Mouse (Mus musculus): ENCODE results near the gene 2410002F23Rik. TPM values are rescaled to one million over a fixed set of nuclear protein-coding genes. Genes with fewer than 3 reads are reported as not detected.
"Not testable (repeated sequence)": the region's sequence is repeated elsewhere in the genome, so short reads cannot be mapped to it uniquely, and the experiment has no call there.

Gene 2410002F23Rik
- total RNA-seq, 2 experiments from 2014 or later = 6.1 to 8.2 TPM

GRCm38 (mm10) chr7:44246984-44247470 lies 505 bp downstream of the 2410002F23Rik start:
- TF ChIP-seq CTCF (IDR thresholded peaks at IDR 0.05) = no peak
- Histone ChIP-seq H3K27ac (peak overlapping the region; percentile 97), H3K4me3 (peak overlapping the region; percentile 94)
- intact Hi-C loops (cut with DNase I) = loop anchor here (2.0 kb wide), 1 partner anchor 16 kb away; no protein-coding TSS in a partner anchor
- DNase-seq = peak; percentile 37

GRCm38 (mm10) chr7:44247971-44248370 lies 1.4 kb downstream of the 2410002F23Rik start:
- TF ChIP-seq CTCF (IDR thresholded peaks at IDR 0.05) = no peak
- intact Hi-C loops (cut with DNase I) = loop anchor here (2.0 kb wide), 1 partner anchor 15 kb away; no protein-coding TSS in a partner anchor
- H3K27ac ChIP-seq = no peak overlapping the region
- no peak for DNase-seq
- peak overlapping the region; percentile 94; the same call in 1 of the 2 replicates for H3K4me3 ChIP-seq

DNA sequence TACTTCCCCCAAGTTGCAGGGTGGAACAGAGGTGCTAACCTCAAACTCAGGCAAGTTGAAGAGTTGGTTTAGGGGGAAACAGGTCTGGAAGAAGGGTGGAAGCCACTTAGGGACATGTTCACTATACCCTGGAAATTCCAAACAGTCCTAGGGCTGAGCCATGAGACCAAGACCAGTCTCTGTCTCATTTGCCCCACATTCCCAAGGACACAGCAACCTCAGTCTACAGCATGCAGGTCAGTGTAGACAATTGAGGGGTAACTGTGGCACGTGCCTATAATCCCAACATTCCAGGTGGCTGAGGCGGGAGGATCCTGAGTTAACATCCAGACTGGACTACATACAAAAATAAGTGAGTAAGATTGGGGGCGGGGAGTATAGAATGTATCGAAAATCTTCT lies 2.7 kb downstream of the 2410002F23Rik start:
- Histone ChIP-seq H3K27ac (no peak overlapping the region), H3K4me3 (no peak overlapping the region)
- intact Hi-C loops (cut with DNase I) = no loop called here
- no peak for TF ChIP-seq CTCF (IDR thresholded peaks at IDR 0.05)
- no peak for DNase-seq

- intact Hi-C loops (cut with DNase I); H3K4me3 ChIP-seq; H3K27ac ChIP-seq; DNase-seq: not testable (repeated sequence)
Observed at GRCm38 (mm10) chr7:44250732-44251275, 4.3 kb downstream of the 2410002F23Rik start.

GRCm38 (mm10) chr7:44253023-44253616 lies 6.6 kb downstream of the 2410002F23Rik start:
- Histone ChIP-seq H3K27ac (no peak overlapping the region), H3K4me3 (no peak overlapping the region)
- no peak for TF ChIP-seq CTCF (IDR thresholded peaks at IDR 0.05)
- no peak for DNase-seq
- intact Hi-C loops (cut with DNase I) = no loop called here

- intact Hi-C loops (cut with DNase I) = no loop called here
- H3K27ac ChIP-seq = no peak overlapping the region
- TF ChIP-seq CTCF (IDR thresholded peaks at IDR 0.05) = no peak
- DNase-seq = no peak
- no peak overlapping the region for H3K4me3 ChIP-seq
Observed at GRCm38 (mm10) chr7:44254930-44255329, 8.4 kb downstream of the 2410002F23Rik start.

GRCm38 (mm10) chr7:44257278-44257677 lies 10.8 kb downstream of the 2410002F23Rik start, which contains the start of gene Acp4:
Gene Acp4 (minus strand): TSS chr7:44257378.
- no peak for TF ChIP-seq CTCF (IDR thresholded peaks at IDR 0.05)
- intact Hi-C loops (cut with DNase I) = no loop called here

GRCm38 (mm10) chr7:44260410-44260809 lies 13.9 kb downstream of the 2410002F23Rik start:
- H3K4me3 ChIP-seq = no peak overlapping the region
- no peak overlapping the region for H3K27ac ChIP-seq
- DNase-seq = no peak
- intact Hi-C loops (cut with DNase I) = loop anchor here (5.0 kb wide), 3 partner anchors 47 to 302 kb away; partner anchors contain the start of gene Clec11a
- TF ChIP-seq CTCF (IDR thresholded peaks at IDR 0.05) = no peak

More at GRCm38 (mm10) chr7:44257278-44257677, 10.8 kb downstream of the 2410002F23Rik start, which contains the start of gene Acp4:
- Histone ChIP-seq H3K27ac (no peak within 1 kb of the TSS), H3K4me3 (no peak within 1 kb of the TSS)
- DNase-seq = no peak

DNA sequence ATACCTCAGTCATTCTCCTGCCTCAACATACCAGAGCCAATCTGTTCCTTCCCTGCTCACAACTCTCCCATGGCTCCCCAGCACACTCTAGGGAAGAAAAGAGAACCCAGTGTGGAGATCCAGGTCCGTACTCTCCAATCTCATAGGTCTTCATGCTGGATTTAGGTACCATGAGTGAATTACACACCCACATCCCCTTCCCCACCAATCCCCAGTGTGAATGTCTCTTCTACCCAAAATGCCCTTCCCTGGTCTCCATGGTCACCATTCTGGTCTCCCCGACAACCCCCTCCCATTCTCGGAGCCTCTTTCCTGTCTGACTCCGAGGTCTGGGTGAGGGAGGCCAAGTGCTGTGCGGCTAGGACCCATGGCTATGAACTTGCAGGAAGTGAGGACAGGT lies 14.6 kb downstream of the 2410002F23Rik start, which contains the start of gene Gm15517:
Gene Gm15517, plus strand, starts transcription at position 301 of the 400 bp plus-strand sequence.
- intact Hi-C loops (cut with DNase I) = loop anchor here (5.0 kb wide), 3 partner anchors 46 to 301 kb away; partner anchors contain the start of gene Clec11a
- no peak for TF ChIP-seq CTCF (IDR thresholded peaks at IDR 0.05)
- DNase-seq = no peak
- Histone ChIP-seq H3K27ac (no peak within 1 kb of the TSS), H3K4me3 (no peak within 1 kb of the TSS)

GRCm38 (mm10) chr7:44262791-44263643 lies 16.5 kb downstream of the 2410002F23Rik start:
- intact Hi-C loops (cut with DNase I) = loop anchor here (1.0 to 5.0 kb wide), 5 partner anchors 16 to 299 kb away; partner anchors contain the start of genes 1700028J19Rik, 2410002F23Rik and Clec11a
- DNase-seq = peak; percentile 92
- Histone ChIP-seq H3K4me3 (no peak overlapping the region), H3K27ac (no peak overlapping the region)
- no peak; the same call in 1 of the 2 replicates for TF ChIP-seq CTCF (IDR thresholded peaks at IDR 0.05)

GRCm38 (mm10) chr7:44268117-44268516 lies 21.6 kb downstream of the 2410002F23Rik start:
- intact Hi-C loops (cut with DNase I) = no loop called here
- DNase-seq = no peak
- Histone ChIP-seq H3K4me3 (no peak overlapping the region), H3K27ac (no peak overlapping the region)
- no peak for TF ChIP-seq CTCF (IDR thresholded peaks at IDR 0.05)

GRCm38 (mm10) chr7:44269397-44269796 lies 22.9 kb downstream of the 2410002F23Rik start:
- no peak overlapping the region for H3K27ac ChIP-seq
- TF ChIP-seq CTCF (IDR thresholded peaks at IDR 0.05) = no peak
- H3K4me3 ChIP-seq = no peak overlapping the region
- DNase-seq = no peak
- intact Hi-C loops (cut with DNase I) = no loop called here

All from gastrocnemius, adult 2 months (tissue).